Mouse (Mus musculus) embryonic facial prominence, embryonic 14.5 days (tissue): ENCODE results near the gene Agap2. TPM values are rescaled to one million over a fixed set of nuclear protein-coding genes. Genes with fewer than 3 reads are reported as not detected.
A peak's percentile ranks its signal among the peaks of the same experiment; 100 is the strongest.

Experiments used
- ATAC-seq: fragments of 200-750 bp; cut with Nextera tagmentation; 2 replicates; pipeline ENCODE4 v1.8.0; 2017; ENCODE audit warnings: low read depth, moderate number of reproducible peaks, moderate TSS enrichment
- DNase-seq: peaks from one replicate; pipeline ENCODE4 v3.0.0-alpha.2; 2015; ENCODE audit warnings: low spot score
- H3K27ac ChIP-seq: fragments of 300-500 bp; sonication (generic); replicated peaks from 2 replicates; pipeline ENCODE4 v1.5.1; 2014; ENCODE audit warnings: low read depth, mild to moderate bottlenecking, low read length, moderate library complexity
- H3K27me3 ChIP-seq: fragments of 300-500 bp; sonication (generic); replicated peaks from 2 replicates; pipeline ENCODE4 v1.6.1; 2014; ENCODE audit warnings: low read length; ENCODE audit not compliant: control insufficient read depth, insufficient read depth
- H3K36me3 ChIP-seq: fragments of 300-500 bp; sonication (generic); 2 replicates; pipeline ENCODE4 v1.6.1; 2014; ENCODE audit warnings: low read length, mixed read lengths; ENCODE audit not compliant: control insufficient read depth, insufficient read depth
- H3K4me1 ChIP-seq: fragments of 300-500 bp; sonication (generic); 2 replicates; pipeline ENCODE4 v1.6.1; 2014; ENCODE audit warnings: antibody characterized with exemption, low read length; ENCODE audit not compliant: control insufficient read depth, insufficient read depth
- H3K4me2 ChIP-seq: fragments of 300-500 bp; sonication (generic); 2 replicates; pipeline ENCODE4 v1.6.1; 2014; ENCODE audit warnings: low read depth, mild to moderate bottlenecking, low read length, moderate library complexity, mixed read lengths
- H3K4me3 ChIP-seq: fragments of 300-500 bp; sonication (generic); 2 replicates; pipeline ENCODE4 v1.5.1; 2014; ENCODE audit warnings: low read depth, mild to moderate bottlenecking, low read length
- H3K9ac ChIP-seq: fragments of 300-500 bp; sonication (generic); 2 replicates; pipeline ENCODE4 v1.6.1; 2014; ENCODE audit warnings: low read depth, mild to moderate bottlenecking, low read length, moderate library complexity, mixed read lengths
- H3K9me3 ChIP-seq: fragments of 300-500 bp; sonication (generic); 2 replicates; pipeline ENCODE4 v1.6.1; 2016; ENCODE audit warnings: low read length; ENCODE audit not compliant: control insufficient read depth
- WGBS: fragments of 180-500 bp; shearing (Covaris S2); extraction: QIAGEN DNeasy Blood & Tissue Kit; methylation state at CpG from one replicate; pipeline ENCODE4 v1.1.7; 2014; 5-methylcytosine and 5-hydroxymethylcytosine counted together
- polyA plus RNA-seq: library from polyadenylated mRNA; unstranded; fragments of >200 nt; fragmentation: Nextera tagmentation; extraction: Ambion mirVana; gene quantifications from 2 replicates; pipeline ENCODE4 v1.2.1, GENCODE M21; 2014

Agap2 gene
- polyA plus RNA-seq, 1 experiment from 2014 or later, result 0.45 TPM

DNA sequence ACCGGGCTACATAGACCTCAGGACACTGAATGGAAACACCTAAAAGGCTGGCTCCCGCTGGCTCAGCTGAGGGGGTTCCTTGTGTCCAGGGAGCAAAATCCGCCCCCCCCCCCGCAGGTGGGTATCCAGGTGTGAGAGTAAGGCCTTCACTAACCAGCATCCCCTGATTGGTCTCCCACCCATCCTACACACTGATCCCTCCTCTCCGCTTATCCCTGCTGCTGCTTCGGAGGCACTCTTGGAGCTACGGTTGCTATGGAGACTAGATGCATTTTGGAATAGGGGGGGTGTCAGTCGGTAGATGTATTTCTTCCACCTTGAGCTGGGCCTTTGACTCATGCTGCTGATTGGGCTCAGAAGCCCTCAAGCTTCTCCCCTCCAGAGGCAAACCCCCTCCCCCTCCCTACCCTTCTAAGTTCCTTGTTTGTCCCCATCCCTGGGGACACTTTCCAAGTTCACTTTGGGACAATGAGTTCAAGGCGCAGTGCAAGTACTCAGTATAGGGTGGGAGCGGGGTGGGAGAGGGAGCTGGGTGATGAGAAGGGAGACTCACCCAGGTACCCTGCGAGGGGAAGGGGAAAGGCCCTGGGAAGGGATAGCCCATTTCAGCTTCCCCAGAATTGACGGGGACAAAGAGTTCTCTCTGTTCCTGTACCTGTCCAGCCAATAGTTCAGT is 3.1 kb downstream of the Agap2 start:
- no peak overlapping the region for H3K9ac ChIP-seq
- H3K9me3 ChIP-seq, result no peaks in the 10 kb centered on the region
- peaks cover 80% of the 10 kb centered on the region for H3K27me3 ChIP-seq
- ATAC-seq (no peak), DNase-seq (no peak)
- WGBS, result 4% methylated on average over 12 of the region's 12 CpGs
- no peak overlapping the region for H3K27ac ChIP-seq
- H3K4me2 ChIP-seq, result peak overlapping the region; percentile 99
- H3K4me1 ChIP-seq, result peaks cover 20% of the 10 kb centered on the region
- peak overlapping the region; percentile 63 for H3K4me3 ChIP-seq
- no peaks in the 10 kb centered on the region for H3K36me3 ChIP-seq

GRCm38 (mm10) chr10:127078677-127079575 is 3.8 kb downstream of the Agap2 start:
- 1% methylated on average over 35 of the region's 49 CpGs for WGBS
- DNase-seq, result peak; percentile 77
- Histone ChIP-seq H3K4me2 (peak overlapping the region; percentile 99), H3K4me1 (peaks cover 20% of the 10 kb centered on the region), H3K27me3 (peaks cover 88% of the 10 kb centered on the region), H3K36me3 (no peaks in the 10 kb centered on the region), H3K9ac (peak overlapping the region; percentile 67), H3K27ac (no peak overlapping the region), H3K9me3 (no peaks in the 10 kb centered on the region), H3K4me3 (peak overlapping the region; percentile 63)
- peak; percentile 50 for ATAC-seq

GRCm38 (mm10) chr10:127079665-127080391 is 4.7 kb downstream of the Agap2 start:
- H3K36me3 ChIP-seq, result no peaks in the 10 kb centered on the region
- no peak overlapping the region for H3K27ac ChIP-seq
- peaks cover 20% of the 10 kb centered on the region for H3K4me1 ChIP-seq
- 2% methylated on average over 20 of the region's 70 CpGs for WGBS
- peaks cover 88% of the 10 kb centered on the region for H3K27me3 ChIP-seq
- peak overlapping the region; percentile 99 for H3K4me2 ChIP-seq
- H3K9ac ChIP-seq, result peak overlapping the region; percentile 67
- ATAC-seq (no peak), DNase-seq (no peak)
- peak overlapping the region; percentile 63 for H3K4me3 ChIP-seq
- no peaks in the 10 kb centered on the region for H3K9me3 ChIP-seq

DNA sequence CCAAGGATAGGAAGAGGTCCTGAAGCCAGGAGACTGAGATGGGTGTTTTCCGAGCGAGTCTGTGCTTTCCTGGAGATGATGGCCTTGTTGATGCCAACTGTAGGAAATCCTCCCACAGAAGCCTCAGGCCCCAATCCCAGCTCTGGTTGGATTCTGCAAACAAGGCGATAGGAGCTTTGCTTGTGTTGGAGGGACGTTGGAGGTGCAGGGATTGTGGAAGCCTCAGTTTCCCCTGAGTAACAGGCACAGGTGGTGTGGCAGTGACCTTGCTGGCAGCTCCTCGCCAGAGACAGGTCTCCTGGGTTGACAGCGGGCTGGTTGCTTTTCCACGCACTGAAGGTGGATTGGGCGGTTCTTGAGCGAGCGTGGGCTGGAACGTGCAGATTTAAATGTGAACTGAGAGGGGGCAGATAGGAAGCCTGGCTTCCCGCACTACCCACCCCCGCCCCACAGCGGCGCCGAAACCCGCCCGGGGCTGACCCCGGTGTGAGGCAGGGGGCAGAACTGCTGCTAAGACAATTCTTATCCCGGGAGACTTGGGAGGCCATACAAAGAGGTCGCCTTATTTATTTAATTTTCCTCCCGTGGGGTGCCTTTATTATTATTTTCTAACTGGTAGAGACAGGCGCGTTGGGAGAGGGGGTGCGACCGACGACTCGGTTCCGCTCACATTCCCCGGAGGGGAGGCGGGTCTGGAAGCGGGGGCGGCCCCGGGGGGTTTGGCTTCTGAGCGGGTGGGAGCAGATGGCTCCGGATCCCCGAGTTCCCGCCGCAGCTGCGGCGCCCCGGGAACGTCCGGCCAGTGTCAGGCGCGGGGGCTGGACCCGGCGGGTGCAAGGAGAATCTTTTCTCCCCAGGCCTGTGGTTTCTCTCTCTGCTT is 6.1 kb downstream of the Agap2 start:
- 3% methylated on average over 47 of the region's 48 CpGs for WGBS
- peaks cover 20% of the 10 kb centered on the region for H3K4me1 ChIP-seq
- DNase-seq, result no peak

DNA sequence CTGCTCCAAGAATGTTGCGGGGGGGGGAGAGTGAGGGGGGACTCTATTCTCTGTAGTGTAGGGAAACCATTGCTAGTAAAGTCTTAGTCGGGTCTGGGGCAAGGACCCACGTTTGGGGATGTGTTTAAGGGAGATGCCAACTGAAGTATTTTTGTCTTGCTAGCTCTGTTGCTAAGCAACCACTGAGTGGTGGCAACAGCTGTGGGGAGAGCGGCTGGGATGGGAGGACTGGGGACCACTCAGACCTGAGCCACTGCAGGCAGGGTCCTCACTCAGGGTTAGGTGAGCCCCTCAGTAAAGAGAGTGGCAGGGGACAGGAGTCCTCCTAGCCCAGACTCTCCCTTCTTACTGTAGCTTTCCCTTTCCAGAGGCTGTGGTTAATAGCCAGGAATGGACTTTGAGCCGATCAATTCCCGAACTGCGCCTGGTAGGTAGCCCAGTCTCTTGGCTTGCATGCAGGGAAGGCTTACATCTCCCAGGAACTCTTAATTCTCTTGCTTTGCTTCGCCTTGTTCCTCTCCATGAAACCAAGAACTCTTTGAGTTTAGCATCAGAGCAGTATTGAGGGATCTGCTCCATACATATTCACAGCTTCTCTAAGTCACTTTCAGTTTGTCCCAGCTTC is 7.0 kb downstream of the Agap2 start:
- H3K9me3 ChIP-seq, result no peaks in the 10 kb centered on the region
- peaks cover 20% of the 10 kb centered on the region for H3K4me1 ChIP-seq
- H3K4me2 ChIP-seq, result peak overlapping the region; percentile 99; the same call in 1 of the 2 replicates
- H3K4me3 ChIP-seq, result peak overlapping the region; percentile 63; the same call in 1 of the 2 replicates
- H3K27me3 ChIP-seq, result peaks cover 70% of the 10 kb centered on the region
- 36% methylated on average over 8 of the region's 8 CpGs for WGBS
- DNase-seq (peak; percentile 77), ATAC-seq (peak; percentile 50; the same call in 1 of the 2 replicates)
- H3K27ac ChIP-seq, result no peak overlapping the region
- H3K9ac ChIP-seq, result no peak overlapping the region
- H3K36me3 ChIP-seq, result no peaks in the 10 kb centered on the region

More for the DNA sequence above, 6.1 kb downstream of the Agap2 start:
- Histone ChIP-seq H3K4me2 (peak overlapping the region; percentile 99), H3K36me3 (no peaks in the 10 kb centered on the region), H3K27ac (no peak overlapping the region), H3K9me3 (no peaks in the 10 kb centered on the region), H3K9ac (peak overlapping the region; percentile 47; the same call in 1 of the 2 replicates), H3K4me3 (peak overlapping the region; percentile 63), H3K27me3 (peaks cover 77% of the 10 kb centered on the region)
- no peak for ATAC-seq

GRCm38 (mm10) chr10:127083292-127083914 is 8.3 kb downstream of the Agap2 start:
- Histone ChIP-seq H3K4me2 (no peak overlapping the region), H3K9me3 (no peaks in the 10 kb centered on the region), H3K4me3 (no peak overlapping the region), H3K9ac (no peak overlapping the region), H3K36me3 (0 out of 2 replicates have a peak, but pooled peaks cover 7% of the 10 kb centered on the region), H3K4me1 (peaks cover 17% of the 10 kb centered on the region), H3K27ac (no peak overlapping the region), H3K27me3 (peaks cover 66% of the 10 kb centered on the region)
- no peak for ATAC-seq
- no peak for DNase-seq
- WGBS, result 37% methylated on average over 8 of the region's 8 CpGs

GRCm38 (mm10) chr10:127083915-127084306 is 8.8 kb downstream of the Agap2 start:
- DNase-seq (no peak), ATAC-seq (no peak)
- Histone ChIP-seq H3K4me1 (peaks cover 16% of the 10 kb centered on the region), H3K36me3 (0 out of 2 replicates have a peak, but pooled peaks cover 7% of the 10 kb centered on the region), H3K4me2 (no peak overlapping the region), H3K9ac (no peak overlapping the region), H3K27ac (no peak overlapping the region), H3K27me3 (peaks cover 65% of the 10 kb centered on the region), H3K4me3 (no peak overlapping the region), H3K9me3 (no peaks in the 10 kb centered on the region)
- WGBS, result 49% methylated on average over 5 of the region's 5 CpGs
